Mouse (Mus musculus): ENCODE results near the gene Pyy.

- no peak for TF ChIP-seq CTCF (IDR thresholded peaks at IDR 0.05; ENCODE audit: control insufficient read depth, insufficient read depth, insufficient replicate concordance, low read depth, low read length)
- TF ChIP-seq POLR2A (IDR thresholded peaks at IDR 0.05; ENCODE audit: control insufficient read depth, low read depth, low read length): peak; percentile 76
Observed at GRCm38 (mm10) chr11:102156039-102156785, 48.6 kb upstream of the Pyy start, which contains the start of gene Tmem101.

All from testis, adult 2 months (tissue).